Mouse (Mus musculus) erythroblast, embryonic 14.5 days (primary cell): ENCODE data around the gene Ntn3.

Experiments used
- GATA1 ChIP-seq: IDR thresholded peaks from 2 replicates; pipeline ENCODE4 v1.6.1; 2012; ENCODE audit warnings: low read length, inconsistent platforms, mixed read lengths
- TAL1 ChIP-seq: IDR thresholded peaks from 3 replicates; pipeline ENCODE4 v1.6.1; 2012; ENCODE audit warnings: low read length, inconsistent platforms, mixed read lengths

DNA sequence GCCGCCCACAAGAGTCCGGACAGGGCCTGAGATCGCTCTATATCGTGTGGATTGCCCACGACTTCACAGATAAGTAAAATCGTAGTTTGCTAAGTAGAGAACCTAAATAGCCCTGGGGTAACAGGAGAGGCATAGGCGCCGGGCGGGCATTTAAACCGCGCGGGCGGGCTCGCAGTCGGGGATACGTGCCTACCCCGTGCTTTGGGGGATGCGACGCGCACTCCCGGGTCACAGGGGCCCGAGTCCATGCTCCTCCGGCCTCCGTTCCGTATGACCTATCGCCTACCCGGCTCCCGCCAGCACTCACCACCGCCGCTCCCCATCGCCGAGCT is 41.6 kb upstream of the Ntn3 start:
- no peak for TF ChIP-seq GATA1
- TF ChIP-seq TAL1, result no peak
